Mouse (Mus musculus): ENCODE data around the gene Mrpl1. TPM values are rescaled to one million over a fixed set of nuclear protein-coding genes. Genes with fewer than 3 reads are reported as not detected.

The Mrpl1 gene
- polyA plus RNA-seq, 1 experiment from 2014 or later: 24.0 TPM

GRCm38 (mm10) chr5:96253995-96254394 is 44.7 kb downstream of the Mrpl1 start:
- Histone ChIP-seq H3K4me1 (no peaks in the 10 kb centered on the region), H3K4me3 (no peak overlapping the region), H3K9ac (no peak overlapping the region), H3K27ac (no peak overlapping the region), H3K36me3 (no peaks in the 10 kb centered on the region), H3K9me3 (no peaks in the 10 kb centered on the region), H3K27me3 (no peaks in the 10 kb centered on the region), H3K4me2 (replicated peaks) (no peak overlapping the region)
- 53% methylated on average over 2 of the region's 2 CpGs for WGBS
- ATAC-seq (ENCODE audit: insufficient number of reproducible peaks, insufficient read depth, low FRiP score, low TSS enrichment): no peak; the same call in 1 of the 2 replicates

- Histone ChIP-seq H3K36me3 (no peaks in the 10 kb centered on the region), H3K27ac (no peak overlapping the region), H3K9me3 (no peaks in the 10 kb centered on the region), H3K4me2 (replicated peaks) (no peak overlapping the region), H3K9ac (no peak overlapping the region), H3K4me3 (no peak overlapping the region), H3K4me1 (no peaks in the 10 kb centered on the region), H3K27me3 (no peaks in the 10 kb centered on the region)
- ATAC-seq (ENCODE audit: insufficient number of reproducible peaks, insufficient read depth, low FRiP score, low TSS enrichment): no peak
- 78% methylated on average over 3 of the region's 3 CpGs for WGBS
These were observed 45.9 kb downstream of the Mrpl1 start for GRCm38 (mm10) chr5:96255166-96255565.

- no peak overlapping the region for H3K4me2 ChIP-seq (replicated peaks)
- H3K9ac ChIP-seq: no peak overlapping the region
- 0 out of 2 replicates have a peak, but pooled peaks cover 3% of the 10 kb centered on the region for H3K36me3 ChIP-seq
- H3K4me3 ChIP-seq: no peak overlapping the region
- no peak overlapping the region for H3K27ac ChIP-seq
- H3K27me3 ChIP-seq: no peaks in the 10 kb centered on the region
- H3K9me3 ChIP-seq: no peaks in the 10 kb centered on the region
- ATAC-seq (ENCODE audit: insufficient number of reproducible peaks, insufficient read depth, low FRiP score, low TSS enrichment): no peak
- H3K4me1 ChIP-seq: no peaks in the 10 kb centered on the region
- WGBS: 78% methylated on average over 5 of the region's 5 CpGs
These were observed 48.9 kb downstream of the Mrpl1 start for GRCm38 (mm10) chr5:96258210-96258609.

- Histone ChIP-seq H3K4me3 (no peak overlapping the region), H3K4me1 (no peaks in the 10 kb centered on the region), H3K27ac (no peak overlapping the region), H3K9me3 (no peaks in the 10 kb centered on the region), H3K36me3 (peaks cover 10% of the 10 kb centered on the region), H3K27me3 (no peaks in the 10 kb centered on the region), H3K4me2 (replicated peaks) (no peak overlapping the region), H3K9ac (no peak overlapping the region)
- ATAC-seq (ENCODE audit: insufficient number of reproducible peaks, insufficient read depth, low FRiP score, low TSS enrichment): no peak
- WGBS: 61% methylated on average over 3 of the region's 3 CpGs
These were observed 57.9 kb downstream of the Mrpl1 start for GRCm38 (mm10) chr5:96267017-96267702.

GRCm38 (mm10) chr5:96271070-96271469 is 61.8 kb downstream of the Mrpl1 start:
- Histone ChIP-seq H3K27me3 (no peaks in the 10 kb centered on the region), H3K4me2 (replicated peaks) (no peak overlapping the region), H3K4me3 (no peak overlapping the region), H3K4me1 (no peaks in the 10 kb centered on the region), H3K9me3 (no peaks in the 10 kb centered on the region), H3K9ac (no peak overlapping the region), H3K27ac (no peak overlapping the region), H3K36me3 (no peaks in the 10 kb centered on the region)
- 79% methylated on average over 6 of the region's 6 CpGs for WGBS
- ATAC-seq (ENCODE audit: insufficient number of reproducible peaks, insufficient read depth, low FRiP score, low TSS enrichment): no peak

GRCm38 (mm10) chr5:96305786-96306185 is 96.5 kb downstream of the Mrpl1 start:
- no peaks in the 10 kb centered on the region for H3K9me3 ChIP-seq
- H3K4me1 ChIP-seq: peaks cover 4% of the 10 kb centered on the region; the same call in 1 of the 2 replicates
- 0 out of 2 replicates have a peak, but pooled peaks cover 2% of the 10 kb centered on the region for H3K27me3 ChIP-seq
- 25% methylated on average over 8 of the region's 8 CpGs for WGBS
- H3K9ac ChIP-seq: no peak overlapping the region
- H3K27ac ChIP-seq: no peak overlapping the region
- H3K4me2 ChIP-seq (replicated peaks): no peak overlapping the region
- ATAC-seq (ENCODE audit: insufficient number of reproducible peaks, insufficient read depth, low FRiP score, low TSS enrichment): no peak; the same call in 1 of the 2 replicates
- H3K4me3 ChIP-seq: no peak overlapping the region
- H3K36me3 ChIP-seq: no peaks in the 10 kb centered on the region

GRCm38 (mm10) chr5:96306271-96306670 is 97.0 kb downstream of the Mrpl1 start:
- no peak for ATAC-seq (ENCODE audit: insufficient number of reproducible peaks, insufficient read depth, low FRiP score, low TSS enrichment)
- Histone ChIP-seq H3K4me2 (replicated peaks) (no peak overlapping the region), H3K27me3 (0 out of 2 replicates have a peak, but pooled peaks cover 2% of the 10 kb centered on the region), H3K4me3 (no peak overlapping the region), H3K27ac (no peak overlapping the region), H3K36me3 (no peaks in the 10 kb centered on the region), H3K9me3 (no peaks in the 10 kb centered on the region), H3K4me1 (peaks cover 4% of the 10 kb centered on the region; the same call in 1 of the 2 replicates), H3K9ac (no peak overlapping the region)
- WGBS: 47% methylated on average over 1 of the region's 1 CpGs

- Histone ChIP-seq H3K27ac (no peak overlapping the region), H3K4me3 (no peak overlapping the region), H3K9me3 (no peaks in the 10 kb centered on the region), H3K27me3 (0 out of 2 replicates have a peak, but pooled peaks cover 2% of the 10 kb centered on the region), H3K4me1 (peaks cover 4% of the 10 kb centered on the region; the same call in 1 of the 2 replicates), H3K4me2 (replicated peaks) (no peak overlapping the region), H3K9ac (no peak overlapping the region), H3K36me3 (no peaks in the 10 kb centered on the region)
- WGBS: 64% methylated on average over 5 of the region's 5 CpGs
- ATAC-seq (ENCODE audit: insufficient number of reproducible peaks, insufficient read depth, low FRiP score, low TSS enrichment): no peak
These were observed 97.5 kb downstream of the Mrpl1 start for GRCm38 (mm10) chr5:96306826-96307225.

GRCm38 (mm10) chr5:96308086-96308485 is 98.8 kb downstream of the Mrpl1 start:
- no peak overlapping the region for H3K4me3 ChIP-seq
- H3K27me3 ChIP-seq: 0 out of 2 replicates have a peak, but pooled peaks cover 2% of the 10 kb centered on the region
- H3K9ac ChIP-seq: no peak overlapping the region
- H3K27ac ChIP-seq: no peak overlapping the region
- 87% methylated on average over 13 of the region's 13 CpGs for WGBS
- ATAC-seq (ENCODE audit: insufficient number of reproducible peaks, insufficient read depth, low FRiP score, low TSS enrichment): no peak
- H3K4me1 ChIP-seq: peaks cover 4% of the 10 kb centered on the region; the same call in 1 of the 2 replicates
- H3K9me3 ChIP-seq: no peaks in the 10 kb centered on the region
- H3K4me2 ChIP-seq (replicated peaks): no peak overlapping the region
- H3K36me3 ChIP-seq: no peaks in the 10 kb centered on the region

GRCm38 (mm10) chr5:96308645-96309044 is 99.4 kb downstream of the Mrpl1 start:
- H3K9me3 ChIP-seq: no peaks in the 10 kb centered on the region
- 66% methylated on average over 5 of the region's 5 CpGs for WGBS
- ATAC-seq (ENCODE audit: insufficient number of reproducible peaks, insufficient read depth, low FRiP score, low TSS enrichment): no peak

GRCm38 (mm10) chr5:96309566-96309965 is 100.3 kb downstream of the Mrpl1 start:
- no peak overlapping the region for H3K4me2 ChIP-seq (replicated peaks)
- WGBS: 91% methylated on average over 5 of the region's 5 CpGs
- H3K36me3 ChIP-seq: no peaks in the 10 kb centered on the region
- H3K9ac ChIP-seq: no peak overlapping the region
- H3K27me3 ChIP-seq: 0 out of 2 replicates have a peak, but pooled peaks cover 2% of the 10 kb centered on the region
- H3K27ac ChIP-seq: no peak overlapping the region
- no peak overlapping the region for H3K4me3 ChIP-seq
- no peaks in the 10 kb centered on the region for H3K9me3 ChIP-seq
- peaks cover 4% of the 10 kb centered on the region; the same call in 1 of the 2 replicates for H3K4me1 ChIP-seq
- ATAC-seq (ENCODE audit: insufficient number of reproducible peaks, insufficient read depth, low FRiP score, low TSS enrichment): no peak

More at GRCm38 (mm10) chr5:96308645-96309044, 99.4 kb downstream of the Mrpl1 start:
- H3K9ac ChIP-seq: no peak overlapping the region
- no peak overlapping the region for H3K4me2 ChIP-seq (replicated peaks)
- 0 out of 2 replicates have a peak, but pooled peaks cover 2% of the 10 kb centered on the region for H3K27me3 ChIP-seq
- peaks cover 4% of the 10 kb centered on the region; the same call in 1 of the 2 replicates for H3K4me1 ChIP-seq
- no peak overlapping the region for H3K27ac ChIP-seq
- H3K36me3 ChIP-seq: no peaks in the 10 kb centered on the region
- no peak overlapping the region for H3K4me3 ChIP-seq

- 0 out of 2 replicates have a peak, but pooled peaks cover 2% of the 10 kb centered on the region for H3K27me3 ChIP-seq
- H3K9ac ChIP-seq: no peak overlapping the region
- no peaks in the 10 kb centered on the region for H3K4me1 ChIP-seq
- no peaks in the 10 kb centered on the region for H3K9me3 ChIP-seq
- H3K4me3 ChIP-seq: no peak overlapping the region
- ATAC-seq (ENCODE audit: insufficient number of reproducible peaks, insufficient read depth, low FRiP score, low TSS enrichment): no peak
- no peak overlapping the region for H3K27ac ChIP-seq
- no peaks in the 10 kb centered on the region for H3K36me3 ChIP-seq
- H3K4me2 ChIP-seq (replicated peaks): no peak overlapping the region
- WGBS: 66% methylated on average over 8 of the region's 8 CpGs
These were observed 102.4 kb downstream of the Mrpl1 start for GRCm38 (mm10) chr5:96311677-96312076.
